Mouse (Mus musculus): Measurements from ENCODE around the gene Sbf1. TPM values are rescaled to one million over a fixed set of nuclear protein-coding genes. Genes with fewer than 3 reads are reported as not detected.

Gene Sbf1
- polyA plus RNA-seq, 1 experiment from 2014 or later, result 80.9 TPM

DNA sequence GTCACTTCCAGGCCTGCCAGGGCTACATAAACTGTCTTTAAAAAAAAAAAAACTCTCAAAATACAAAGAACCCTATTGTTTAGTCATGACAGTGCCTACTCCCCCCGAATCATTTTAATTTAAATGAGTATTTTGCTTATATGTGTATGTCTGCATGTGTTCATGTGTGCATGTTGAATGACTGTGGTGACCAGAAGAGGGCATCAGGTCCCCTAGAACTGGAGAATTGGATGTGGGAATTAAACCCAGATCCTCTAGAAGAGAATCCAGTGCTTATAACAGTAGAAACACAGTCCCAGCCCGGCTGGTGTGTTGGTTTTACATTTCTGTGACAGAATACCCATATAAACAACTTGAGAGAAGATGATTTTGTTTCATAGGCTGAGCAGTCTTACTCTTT is 74.1 kb downstream of the Sbf1 start:
- peaks cover 37% of the 10 kb centered on the region for H3K36me3 ChIP-seq
- no peaks in the 10 kb centered on the region for H3K4me1 ChIP-seq
- H3K27ac ChIP-seq, result no peak overlapping the region
- H3K27me3 ChIP-seq (ENCODE audit: low read depth, poor library complexity, severe bottlenecking), result no peaks in the 10 kb centered on the region
- no peak for DNase-seq (ENCODE audit: low spot score)
- WGBS, result 78% methylated on average over 2 of the region's 2 CpGs
- H3K4me3 ChIP-seq, result no peak overlapping the region
- no peaks in the 10 kb centered on the region for H3K9me3 ChIP-seq (replicated peaks)

DNA sequence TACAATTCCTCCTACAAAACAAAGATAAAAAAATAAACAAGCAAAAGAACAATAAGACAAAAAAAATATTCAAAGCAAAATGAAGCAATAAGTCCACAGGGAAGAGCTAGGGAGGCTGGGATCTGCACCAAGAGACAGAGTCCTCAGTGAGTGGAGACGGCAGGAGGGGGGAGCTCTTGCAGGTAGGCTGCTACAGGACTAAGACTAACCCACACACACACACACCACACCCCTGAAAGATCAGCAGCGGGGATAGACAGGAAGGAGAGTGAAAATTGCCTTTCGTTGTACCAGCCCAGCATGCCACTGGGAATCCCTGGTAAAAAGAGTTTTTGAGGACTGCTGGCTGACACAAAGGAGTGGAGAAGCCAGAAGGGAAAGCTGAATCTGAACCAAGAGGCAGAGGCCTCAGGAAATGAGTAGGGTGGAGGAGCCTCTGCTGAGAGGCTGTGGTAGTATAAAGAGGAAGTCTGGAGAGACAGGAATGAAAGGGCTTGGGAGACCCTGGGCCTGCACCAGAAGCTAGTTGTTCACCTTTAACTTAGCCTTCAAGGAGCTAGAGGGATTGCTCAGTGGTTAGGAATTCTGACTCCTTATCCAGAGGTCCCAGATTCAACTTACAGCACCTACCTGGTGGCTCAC is 75.2 kb downstream of the Sbf1 start:
- Histone ChIP-seq H3K4me1 (no peaks in the 10 kb centered on the region), H3K27ac (no peak overlapping the region), H3K36me3 (peaks cover 33% of the 10 kb centered on the region), H3K27me3 (ENCODE audit: low read depth, poor library complexity, severe bottlenecking) (no peaks in the 10 kb centered on the region), H3K9me3 (replicated peaks) (no peaks in the 10 kb centered on the region), H3K4me3 (no peak overlapping the region)
- 69% methylated on average over 3 of the region's 3 CpGs for WGBS
- no peak for DNase-seq (ENCODE audit: low spot score)

Small RNAs within 50 kb of the gene (microRNA-seq; reads per million reads assigned to microRNA genes)
- gene Mir6959, result not detected

Other genes starting within 250 kb of the Sbf1 start
- gene Trabd, start 240.2 kb downstream of the Sbf1 start, polyA plus RNA-seq (2016; fragmentation: Nextera tagmentation; extraction: Ambion mirVana), result 59.5 and 62.1 TPM in 2 replicates
- 10.6 and 13.9 TPM in 2 replicates for gene Selenoo, start 226.2 kb downstream of the Sbf1 start, polyA plus RNA-seq (2016; fragmentation: Nextera tagmentation; extraction: Ambion mirVana)
- 24.4 and 28.6 TPM in 2 replicates for gene Tubgcp6, start 192.2 kb downstream of the Sbf1 start, polyA plus RNA-seq (2016; fragmentation: Nextera tagmentation; extraction: Ambion mirVana)
- gene Hdac10, start 186.6 kb downstream of the Sbf1 start, polyA plus RNA-seq (2016; fragmentation: Nextera tagmentation; extraction: Ambion mirVana), result 13.0 and 13.8 TPM in 2 replicates
- 21.5 and 26.4 TPM in 2 replicates for gene Mapk12, start 174.6 kb downstream of the Sbf1 start, polyA plus RNA-seq (2016; fragmentation: Nextera tagmentation; extraction: Ambion mirVana)
- 20.3 and 21.8 TPM in 2 replicates for gene Mapk11, start 165.7 kb downstream of the Sbf1 start, polyA plus RNA-seq (2016; fragmentation: Nextera tagmentation; extraction: Ambion mirVana)
- 147 and 162 TPM in 2 replicates for gene Plxnb2, start 134.5 kb downstream of the Sbf1 start, polyA plus RNA-seq (2016; fragmentation: Nextera tagmentation; extraction: Ambion mirVana)
- gene Dennd6b, start 118.8 kb downstream of the Sbf1 start, polyA plus RNA-seq (2016; fragmentation: Nextera tagmentation; extraction: Ambion mirVana), result 21.2 and 27.5 TPM in 2 replicates
- gene Ppp6r2, start 103.8 kb downstream of the Sbf1 start, polyA plus RNA-seq (2016; fragmentation: Nextera tagmentation; extraction: Ambion mirVana), result 15.4 and 21.2 TPM in 2 replicates
- gene Adm2, start 7.4 kb upstream of the Sbf1 start, polyA plus RNA-seq (2016; fragmentation: Nextera tagmentation; extraction: Ambion mirVana), result 0.11 and 0.18 TPM in 2 replicates
- not detected in 2 replicates for gene Miox, start 19.1 kb upstream of the Sbf1 start, polyA plus RNA-seq (2016; fragmentation: Nextera tagmentation; extraction: Ambion mirVana)
- gene Lmf2, start 40.3 kb upstream of the Sbf1 start, polyA plus RNA-seq (2016; fragmentation: Nextera tagmentation; extraction: Ambion mirVana), result 40.8 and 45.1 TPM in 2 replicates
- gene Ncaph2, start 40.4 kb upstream of the Sbf1 start, polyA plus RNA-seq (2016; fragmentation: Nextera tagmentation; extraction: Ambion mirVana), result 197 and 200 TPM in 2 replicates
- 7.4 and 9.0 TPM in 2 replicates for gene Sco2, start 58.5 kb upstream of the Sbf1 start, polyA plus RNA-seq (2016; fragmentation: Nextera tagmentation; extraction: Ambion mirVana)
- gene Tymp, start 61.7 kb upstream of the Sbf1 start, polyA plus RNA-seq (2016; fragmentation: Nextera tagmentation; extraction: Ambion mirVana), result 1.2 and 1.5 TPM in 2 replicates
- gene Odf3b, start 64.0 kb upstream of the Sbf1 start, polyA plus RNA-seq (2016; fragmentation: Nextera tagmentation; extraction: Ambion mirVana), result 0.39 and 0.53 TPM in 2 replicates
- gene Klhdc7b, start 69.6 kb upstream of the Sbf1 start, polyA plus RNA-seq (2016; fragmentation: Nextera tagmentation; extraction: Ambion mirVana), result 0.08 TPM in 1 of 2 replicates, not detected in the other
- gene Syce3, start 95.2 kb upstream of the Sbf1 start, polyA plus RNA-seq (2016; fragmentation: Nextera tagmentation; extraction: Ambion mirVana), result not detected in 2 replicates
- 1.0 and 1.1 TPM in 2 replicates for gene Cpt1b, start 110.6 kb upstream of the Sbf1 start, polyA plus RNA-seq (2016; fragmentation: Nextera tagmentation; extraction: Ambion mirVana)
- gene C730034F03Rik, start 114.3 kb upstream of the Sbf1 start, polyA plus RNA-seq (2016; fragmentation: Nextera tagmentation; extraction: Ambion mirVana), result 3.0 and 4.5 TPM in 2 replicates
- not detected in 2 replicates for gene Gm44502, start 114.4 kb upstream of the Sbf1 start, polyA plus RNA-seq (2016; fragmentation: Nextera tagmentation; extraction: Ambion mirVana)
- 38.6 and 41.9 TPM in 2 replicates for gene Chkb, start 114.6 kb upstream of the Sbf1 start, polyA plus RNA-seq (2016; fragmentation: Nextera tagmentation; extraction: Ambion mirVana)
- gene Mapk8ip2, start 138.6 kb upstream of the Sbf1 start, polyA plus RNA-seq (2016; fragmentation: Nextera tagmentation; extraction: Ambion mirVana), result 1.6 and 2.5 TPM in 2 replicates
- 9.6 and 11.2 TPM in 2 replicates for gene Arsa, start 162.1 kb upstream of the Sbf1 start, polyA plus RNA-seq (2016; fragmentation: Nextera tagmentation; extraction: Ambion mirVana)
- gene Shank3, start 184.3 kb upstream of the Sbf1 start, polyA plus RNA-seq (2016; fragmentation: Nextera tagmentation; extraction: Ambion mirVana), result 2.1 and 2.8 TPM in 2 replicates

All from limb, embryonic 10.5 days (tissue).